Mouse (Mus musculus): ENCODE data around the gene Tfdp2.

Tfdp2 gene

GRCm38 (mm10) chr9:96228285-96228684, 32.2 kb downstream of the Tfdp2 start:
- DNase-seq (ENCODE audit: low read depth, low spot score): no peak

GRCm38 (mm10) chr9:96230271-96230670, 34.2 kb downstream of the Tfdp2 start:
- no peak for DNase-seq (ENCODE audit: low read depth, low spot score)

- no peak for DNase-seq (ENCODE audit: low read depth, low spot score)
These were observed 39.4 kb downstream of the Tfdp2 start for GRCm38 (mm10) chr9:96235477-96235876.

- no peak for DNase-seq (ENCODE audit: low read depth, low spot score)
These were observed 41.3 kb downstream of the Tfdp2 start for GRCm38 (mm10) chr9:96237391-96237790.

- no peak for DNase-seq (ENCODE audit: low read depth, low spot score)
These were observed 42.2 kb downstream of the Tfdp2 start for GRCm38 (mm10) chr9:96238286-96238685.

GRCm38 (mm10) chr9:96241134-96242097, 45.3 kb downstream of the Tfdp2 start:
- DNase-seq (ENCODE audit: low read depth, low spot score): no peak

GRCm38 (mm10) chr9:96243915-96244314, 47.8 kb downstream of the Tfdp2 start:
- DNase-seq (ENCODE audit: low read depth, low spot score): no peak

- no peak for DNase-seq (ENCODE audit: low read depth, low spot score)
These were observed 58.7 kb downstream of the Tfdp2 start for GRCm38 (mm10) chr9:96254812-96255211.

- peak; percentile 5 for DNase-seq (ENCODE audit: low read depth, low spot score)
These were observed 62.4 kb downstream of the Tfdp2 start for GRCm38 (mm10) chr9:96258478-96258877.

- peak; percentile 68 for DNase-seq (ENCODE audit: low read depth, low spot score)
These were observed 63.0 kb downstream of the Tfdp2 start for GRCm38 (mm10) chr9:96259017-96259512.

- peak; percentile 49 for DNase-seq (ENCODE audit: low read depth, low spot score)
These were observed 63.9 kb downstream of the Tfdp2 start for GRCm38 (mm10) chr9:96259753-96260520.

GRCm38 (mm10) chr9:96261101-96261500, 65.0 kb downstream of the Tfdp2 start:
- no peak for DNase-seq (ENCODE audit: low read depth, low spot score)

- no peak for DNase-seq (ENCODE audit: low read depth, low spot score)
These were observed 65.9 kb downstream of the Tfdp2 start for GRCm38 (mm10) chr9:96261980-96262379.

- DNase-seq (ENCODE audit: low read depth, low spot score): no peak
These were observed 70.9 kb downstream of the Tfdp2 start for GRCm38 (mm10) chr9:96266793-96267558.

GRCm38 (mm10) chr9:96267559-96267948, 71.5 kb downstream of the Tfdp2 start:
- no peak for DNase-seq (ENCODE audit: low read depth, low spot score)

- DNase-seq (ENCODE audit: low read depth, low spot score): no peak
These were observed 73.7 kb downstream of the Tfdp2 start for GRCm38 (mm10) chr9:96269726-96270125.

GRCm38 (mm10) chr9:96275543-96275942, 79.5 kb downstream of the Tfdp2 start:
- no peak for DNase-seq (ENCODE audit: low read depth, low spot score)

- DNase-seq (ENCODE audit: low read depth, low spot score): peak; percentile 56
These were observed 85.4 kb downstream of the Tfdp2 start for GRCm38 (mm10) chr9:96281497-96281896.

- peak; percentile 23 for DNase-seq (ENCODE audit: low read depth, low spot score)
These were observed 86.0 kb downstream of the Tfdp2 start for GRCm38 (mm10) chr9:96282082-96282481.

GRCm38 (mm10) chr9:96284916-96285315, 88.8 kb downstream of the Tfdp2 start:
- DNase-seq (ENCODE audit: low read depth, low spot score): peak; percentile 72

- no peak for DNase-seq (ENCODE audit: low read depth, low spot score)
These were observed 96.1 kb downstream of the Tfdp2 start for GRCm38 (mm10) chr9:96292144-96292543.
